Mouse (Mus musculus) urinary bladder, adult 2 months (tissue): ENCODE data around the gene Gna14. TPM values are rescaled to one million over a fixed set of nuclear protein-coding genes. Genes with fewer than 3 reads are reported as not detected.

Experiments
- DNase-seq: peaks from one replicate; pipeline ENCODE4 v3.0.0; 2022; ENCODE audit warnings: low spot score
- polyA plus RNA-seq: library from polyadenylated mRNA; depleted of rRNA; stranded (reverse); fragments of >200 nt; gene quantifications from 2 replicates; pipeline ENCODE4 v1.2.3, GENCODE M21; 2012

The Gna14 gene
- polyA plus RNA-seq, 1 experiment, result 3.7 TPM

DNA sequence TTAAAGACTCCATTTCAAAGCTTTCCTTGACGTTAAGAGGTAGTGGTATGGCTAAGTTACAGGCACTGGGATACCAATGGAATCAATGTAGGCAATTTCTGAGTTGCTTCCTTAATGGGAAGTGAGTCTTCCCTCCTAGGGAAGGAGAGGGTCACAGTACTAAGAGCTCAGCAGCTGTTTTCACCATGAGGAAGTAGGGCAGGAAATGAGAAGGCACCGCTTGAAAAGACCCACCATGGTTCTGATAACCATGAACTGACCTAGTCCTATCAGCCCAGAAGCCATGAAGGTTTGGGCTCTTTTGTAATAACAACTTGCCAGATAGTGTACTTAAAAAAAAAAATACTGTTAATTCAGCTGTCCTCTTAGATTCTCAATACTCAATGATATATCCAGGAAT, 20.6 kb downstream of the Gna14 start:
- no peak for DNase-seq

- DNase-seq, result no peak
These were observed 21.6 kb downstream of the Gna14 start for GRCm38 (mm10) chr19:16457127-16457526.

DNA sequence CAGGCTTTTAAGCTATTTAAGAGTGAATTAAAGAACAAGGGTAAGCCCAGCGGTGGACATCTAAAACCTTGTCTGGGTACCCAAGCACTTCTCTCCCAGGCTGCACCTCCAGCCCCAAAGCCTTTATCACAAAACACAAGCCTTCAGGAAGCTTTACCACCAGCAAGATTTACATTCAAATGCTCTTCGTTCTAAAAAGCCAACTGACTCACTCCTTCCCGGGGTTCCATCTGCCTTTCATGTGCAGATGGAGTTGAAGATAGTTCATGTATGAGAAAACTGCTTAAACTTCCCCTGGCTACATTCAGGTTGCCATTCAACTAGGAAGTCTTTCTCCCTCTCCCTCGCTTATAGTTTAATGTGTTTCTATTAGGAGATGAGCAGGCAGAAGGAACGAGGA, 23.8 kb downstream of the Gna14 start:
- DNase-seq, result no peak

DNA sequence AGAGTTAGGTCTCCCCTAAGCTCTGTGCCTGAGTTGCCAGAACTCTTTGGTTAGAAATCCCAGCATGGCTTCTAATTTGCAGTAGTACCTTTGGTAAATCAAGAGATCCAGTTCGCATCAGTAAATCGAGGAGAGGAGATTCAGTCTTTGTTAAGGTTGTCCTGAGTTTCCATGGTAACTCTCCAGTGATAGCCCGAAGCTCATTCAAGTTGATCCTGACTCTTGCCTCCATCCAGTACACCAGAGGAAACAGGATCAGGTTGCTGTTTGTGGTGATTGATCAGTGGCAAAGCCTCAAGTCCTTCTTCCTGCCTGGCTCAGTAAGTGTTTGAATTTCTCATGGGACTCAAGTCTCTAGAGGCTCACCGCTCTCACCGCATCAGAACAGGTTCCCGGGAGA, 24.7 kb downstream of the Gna14 start:
- DNase-seq, result no peak

DNA sequence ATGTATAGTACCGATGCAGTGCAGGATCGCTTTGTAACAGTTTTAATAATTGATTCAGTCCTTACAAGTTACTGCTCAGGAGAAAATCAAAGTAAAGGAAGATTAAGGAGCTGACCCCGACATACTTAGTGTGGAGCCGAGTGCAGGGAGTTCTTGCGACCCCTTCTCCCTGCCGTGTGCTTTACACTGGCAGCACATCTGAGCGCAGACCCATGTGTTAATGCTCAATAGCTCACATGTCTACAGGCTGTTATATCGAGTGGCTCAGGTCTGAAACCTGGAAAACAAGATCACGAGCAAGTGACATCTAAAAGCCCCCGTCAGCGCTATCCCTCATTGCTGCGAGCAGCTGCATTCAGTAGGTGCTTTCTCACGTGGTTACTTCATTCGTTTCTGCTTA, 25.3 kb downstream of the Gna14 start:
- DNase-seq, result no peak

DNA sequence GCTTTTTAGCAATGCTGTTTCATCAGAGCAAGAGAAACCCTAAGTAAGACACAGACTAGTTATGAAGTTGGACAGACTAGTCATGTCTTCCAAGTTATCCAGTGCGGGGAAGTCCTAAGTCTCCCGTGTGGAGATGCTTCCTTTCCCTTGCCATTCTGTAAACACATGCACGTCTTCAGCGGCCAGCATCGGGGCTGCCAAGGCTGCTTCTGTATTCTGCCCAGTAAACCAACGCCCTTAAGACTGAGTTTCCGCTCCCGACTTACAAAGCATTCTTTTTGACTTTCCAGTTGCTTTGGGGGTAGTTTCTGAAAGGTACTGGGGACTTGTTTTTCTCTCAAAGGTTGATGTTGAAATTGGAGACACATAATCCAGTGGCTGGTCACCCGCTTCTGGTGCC, 26.9 kb downstream of the Gna14 start:
- DNase-seq, result no peak

DNA sequence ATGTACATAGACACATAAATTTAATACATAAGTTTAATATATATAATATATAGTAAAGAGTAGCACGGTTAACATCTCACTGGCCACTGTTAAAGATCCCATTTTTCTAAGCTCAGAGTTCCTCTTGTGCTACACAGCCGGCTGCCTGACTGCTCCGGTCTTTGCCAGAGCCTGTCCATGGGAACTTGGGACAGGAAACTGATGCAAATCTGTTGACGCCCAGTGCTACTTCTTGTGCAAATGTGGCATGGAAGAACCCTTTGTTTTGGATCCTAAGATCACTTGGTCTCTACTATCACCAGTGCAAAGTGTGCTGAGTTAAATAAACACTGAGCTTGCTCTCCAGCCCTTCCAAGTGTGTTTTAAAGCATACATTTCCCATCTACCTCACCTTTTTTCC, 29.2 kb downstream of the Gna14 start:
- DNase-seq, result no peak

DNA sequence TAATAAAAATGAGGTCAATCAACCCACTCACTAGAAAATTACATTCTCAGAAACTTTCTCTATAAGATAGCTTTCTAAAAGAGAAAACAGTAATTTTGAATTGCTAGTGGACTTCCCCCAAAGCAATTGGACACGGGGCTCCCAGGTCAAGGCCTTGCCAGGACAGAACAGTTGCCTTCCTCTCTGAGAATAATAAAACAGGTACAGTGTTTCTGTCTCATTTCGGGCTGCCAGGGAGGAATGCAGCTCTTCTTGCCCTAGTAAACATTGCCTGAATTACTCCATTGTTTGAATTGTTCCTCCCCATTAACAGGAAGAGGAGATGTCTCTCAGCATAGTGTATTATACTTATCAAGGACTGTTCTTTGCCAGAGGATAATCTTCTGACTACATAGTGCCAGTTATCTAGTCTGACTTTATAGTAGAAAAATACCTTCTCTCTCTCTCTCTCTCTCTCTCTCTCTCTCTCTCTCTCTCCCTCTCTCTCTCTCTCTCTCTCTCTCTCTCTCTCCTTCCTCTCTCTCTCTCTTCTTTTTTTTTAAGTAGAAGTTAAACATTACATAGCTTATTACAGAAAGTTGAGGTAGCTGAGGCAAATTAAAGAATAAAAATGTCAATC, 33.3 kb downstream of the Gna14 start:
- DNase-seq, result no peak

- DNase-seq, result no peak
These were observed 37.1 kb downstream of the Gna14 start for GRCm38 (mm10) chr19:16472655-16473054.

GRCm38 (mm10) chr19:16477314-16477946, 41.9 kb downstream of the Gna14 start:
- DNase-seq, result no peak

GRCm38 (mm10) chr19:16478186-16478607, 42.6 kb downstream of the Gna14 start:
- no peak for DNase-seq

DNA sequence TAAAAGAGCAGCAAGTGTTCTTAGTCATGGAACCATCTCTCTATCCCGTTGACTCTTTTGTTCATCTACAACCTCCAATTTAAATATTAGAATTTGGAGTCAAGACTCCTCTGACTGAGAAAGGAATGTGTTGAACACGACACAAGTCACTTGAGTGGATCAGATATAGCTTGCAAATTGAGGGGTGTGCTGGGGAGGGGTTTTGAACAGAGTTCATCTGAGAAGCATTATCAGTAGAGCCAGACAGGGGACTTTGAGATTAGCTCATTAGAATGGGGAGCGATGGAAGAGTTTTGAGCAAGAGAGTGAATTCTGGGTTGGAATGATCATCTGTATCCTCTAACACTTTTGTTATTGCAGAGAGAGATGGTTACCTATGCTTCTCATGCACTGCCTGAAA, 46.5 kb downstream of the Gna14 start:
- no peak for DNase-seq

- DNase-seq, result no peak
These were observed 48.7 kb downstream of the Gna14 start for GRCm38 (mm10) chr19:16484237-16484636.

DNA sequence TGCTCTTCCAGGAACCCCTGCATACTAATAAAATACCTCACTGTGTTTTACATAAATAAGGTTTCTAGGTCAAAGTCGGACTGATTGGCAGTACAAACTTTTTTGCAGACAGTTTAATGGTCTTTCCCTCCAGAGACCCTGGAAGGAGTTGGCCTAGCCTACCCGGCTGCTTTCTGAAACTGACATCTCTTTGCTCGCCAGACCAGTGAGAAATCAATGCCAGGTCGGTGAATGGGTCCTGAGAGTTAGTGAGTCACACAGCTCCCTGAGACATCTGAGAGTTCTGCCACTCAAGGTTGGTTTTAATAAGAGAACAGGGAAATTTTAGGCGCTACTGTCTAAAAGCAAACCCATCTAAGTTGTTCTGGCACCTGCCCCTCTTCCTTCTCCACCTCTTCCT, 49.1 kb downstream of the Gna14 start:
- DNase-seq, result no peak

GRCm38 (mm10) chr19:16490756-16491155, 55.2 kb downstream of the Gna14 start:
- DNase-seq, result no peak

DNA sequence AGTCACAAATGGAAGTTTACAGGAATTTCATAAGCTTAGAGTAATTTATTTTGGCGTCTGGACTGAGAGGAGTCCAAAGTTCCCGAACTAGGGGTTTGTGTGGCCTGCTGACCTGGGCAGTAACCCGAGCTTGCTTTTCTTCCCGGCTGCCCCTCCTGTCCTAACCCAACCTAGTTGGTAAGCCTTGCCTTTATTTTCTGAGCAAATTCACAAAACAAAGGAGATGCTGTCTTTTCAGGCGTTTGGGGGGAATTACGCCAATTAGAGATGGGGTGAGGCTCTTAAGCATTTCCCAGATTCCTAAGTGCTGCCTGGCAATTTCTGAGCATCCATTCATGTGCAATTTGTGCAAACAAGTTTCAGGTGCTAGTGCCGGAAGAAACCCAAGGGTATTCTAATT, 55.9 kb downstream of the Gna14 start:
- DNase-seq, result no peak

GRCm38 (mm10) chr19:16492453-16492852, 56.9 kb downstream of the Gna14 start:
- no peak for DNase-seq

GRCm38 (mm10) chr19:16494816-16495516, 59.4 kb downstream of the Gna14 start:
- DNase-seq, result no peak

- no peak for DNase-seq
These were observed 60.5 kb downstream of the Gna14 start for GRCm38 (mm10) chr19:16496016-16496415.

- no peak for DNase-seq
These were observed 66.5 kb downstream of the Gna14 start for GRCm38 (mm10) chr19:16502054-16502453.

DNA sequence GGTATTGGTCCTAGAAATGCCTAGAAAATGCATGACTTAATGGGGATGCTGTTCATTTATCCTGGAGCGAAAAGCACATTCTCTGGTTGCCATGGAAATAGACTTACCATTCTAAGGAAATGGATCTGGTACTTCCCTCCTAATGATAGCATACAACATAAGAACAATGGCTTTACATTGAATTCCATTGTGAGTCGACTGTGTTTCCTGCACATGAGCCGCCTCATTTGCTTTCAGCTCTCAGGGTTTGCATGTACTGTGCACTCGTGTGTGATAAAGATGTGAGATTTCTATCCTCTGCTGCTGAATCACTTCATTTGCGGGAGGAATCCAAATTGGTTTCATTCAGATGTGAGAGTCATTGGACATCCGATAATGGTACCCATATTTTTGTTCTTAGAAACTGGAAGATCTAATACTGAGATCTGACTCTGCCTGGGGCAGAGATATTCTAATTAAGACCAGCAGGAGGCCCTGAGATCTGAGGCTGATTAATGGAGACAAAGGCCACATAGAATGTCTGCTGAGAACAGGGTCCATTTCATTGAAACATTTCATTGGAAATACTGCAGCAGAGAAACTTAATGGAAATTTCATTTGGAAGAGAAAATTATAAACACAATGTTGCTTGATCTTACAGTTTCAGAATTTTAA, 71.3 kb downstream of the Gna14 start:
- no peak for DNase-seq

GRCm38 (mm10) chr19:16510343-16511080, 75.0 kb downstream of the Gna14 start:
- DNase-seq, result no peak
